Mouse (Mus musculus): Measurements from ENCODE around the gene Cep170.
"Not testable (repeated sequence)": the region's sequence is repeated elsewhere in the genome, so short reads cannot be mapped to it uniquely, and the experiment has no call there.

Gene Cep170

DNA sequence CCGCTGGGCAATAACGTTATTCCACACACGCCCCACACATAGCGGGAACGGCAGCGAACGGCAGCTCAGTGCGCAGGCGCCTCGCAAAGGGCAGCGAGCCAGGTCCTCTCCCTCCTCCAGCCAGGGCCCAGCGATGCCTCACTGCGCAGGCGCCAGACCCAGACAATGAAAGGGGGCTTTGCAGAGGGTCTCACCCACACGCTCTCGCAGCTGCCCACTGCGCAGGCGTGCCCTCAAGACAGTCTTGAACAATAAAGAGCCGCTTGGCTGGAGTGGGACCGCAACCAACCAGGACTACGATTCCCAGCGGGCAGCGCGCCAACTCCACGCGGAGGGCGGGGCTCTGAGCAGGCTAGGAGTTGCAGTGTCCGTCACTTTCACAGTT, at the start of gene Cep170:
TSS of gene Cep170 (minus strand) at position 32 of the 385 bp plus-strand sequence.
- peak; percentile 90 to 94 for DNase-seq (ENCODE audit: low spot score in 2 of 2)

DNA sequence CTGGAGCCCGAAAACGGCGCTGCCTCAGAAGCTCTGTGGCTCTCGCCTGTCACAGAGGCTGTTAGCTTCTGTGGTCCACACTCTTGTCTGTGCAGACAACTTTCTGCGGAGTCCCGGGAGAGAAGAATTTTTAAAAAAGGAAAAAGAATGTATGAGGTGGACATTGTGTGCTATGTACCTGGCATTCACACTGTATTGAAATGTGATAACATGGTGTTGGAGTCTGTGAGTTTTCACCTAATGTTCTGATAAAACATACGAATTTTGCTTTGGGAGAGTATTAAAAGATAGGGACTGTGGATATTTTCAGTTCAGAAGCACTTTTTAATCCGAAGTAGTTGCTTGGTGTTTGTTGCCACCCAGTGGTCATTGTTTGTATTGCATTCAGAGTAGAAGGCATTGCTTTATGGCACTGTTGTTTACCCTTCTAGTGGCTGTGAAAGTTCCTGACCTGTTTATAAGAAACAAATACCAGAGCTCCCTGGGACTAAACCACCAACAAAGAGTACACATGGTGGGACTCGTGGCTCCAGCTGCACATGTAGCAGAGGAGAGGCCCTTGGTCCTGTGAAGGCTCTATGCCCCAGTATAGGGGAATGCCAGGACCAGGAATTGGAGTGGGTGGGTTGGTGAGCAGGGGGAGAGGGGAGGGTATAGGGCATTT, 48.2 kb upstream of the Cep170 start:
- DNase-seq (ENCODE audit: low spot score in 2 of 2) = peak in 1 of 2 experiments; percentile 38

DNA sequence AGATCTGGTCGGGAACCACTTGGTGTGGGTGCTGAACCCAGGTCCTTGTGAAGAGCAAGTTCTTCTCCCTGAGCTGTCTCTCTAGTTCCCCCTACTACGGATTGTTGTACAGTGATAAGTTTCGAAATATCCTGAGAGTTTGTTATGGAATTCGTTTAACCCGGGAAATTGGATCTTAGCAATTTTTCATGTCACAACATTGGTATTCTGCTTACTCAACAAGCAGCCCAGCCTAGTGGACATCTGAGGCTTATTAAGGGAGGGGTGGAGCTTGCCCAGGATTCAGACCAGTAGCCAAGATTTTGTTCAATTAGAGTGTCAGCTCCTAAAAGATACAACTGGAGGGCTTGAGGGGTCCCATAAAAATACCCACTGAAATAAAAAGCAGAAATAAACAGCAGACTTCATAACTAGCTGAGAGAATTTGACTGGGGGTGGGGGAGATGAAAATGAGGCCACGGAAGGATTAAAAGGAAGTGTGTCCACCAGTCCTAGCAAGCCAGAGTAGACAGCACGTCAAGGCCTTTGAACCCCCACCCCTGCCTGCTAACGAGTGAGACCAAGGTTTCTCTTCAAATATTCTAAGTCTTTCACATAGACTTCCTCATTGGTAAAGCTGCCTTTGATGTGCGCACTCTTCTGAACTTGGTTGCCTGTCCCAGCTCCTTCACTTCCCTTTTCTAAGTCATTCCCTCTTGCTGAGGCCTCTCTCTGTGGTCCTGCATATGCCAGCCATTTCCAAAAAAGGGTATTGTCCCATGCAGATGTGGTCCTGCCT, 39.1 kb upstream of the Cep170 start:
- DNase-seq (ENCODE audit: low spot score in 2 of 2) = no peak

DNA sequence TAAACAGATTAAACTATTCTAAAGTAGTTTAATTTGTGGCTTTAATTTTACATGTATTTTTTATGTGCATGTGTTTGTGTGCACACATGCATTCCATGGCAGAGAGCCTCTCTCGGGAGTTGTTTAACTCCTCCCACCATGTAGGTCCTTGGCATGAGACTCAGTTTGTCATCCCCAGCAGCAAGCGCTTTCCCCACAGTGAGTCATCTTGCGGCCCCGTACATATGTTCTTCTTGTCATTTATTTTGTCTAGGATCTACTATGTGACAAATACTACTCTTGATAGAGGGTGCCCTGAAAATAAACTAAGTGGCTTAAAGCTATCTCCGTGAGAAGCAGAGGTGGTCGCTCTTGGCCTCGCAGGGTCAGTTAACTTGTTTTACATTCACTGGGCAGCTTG, 37.5 kb upstream of the Cep170 start:
- DNase-seq (ENCODE audit: low spot score in 2 of 2) = no peak

DNA sequence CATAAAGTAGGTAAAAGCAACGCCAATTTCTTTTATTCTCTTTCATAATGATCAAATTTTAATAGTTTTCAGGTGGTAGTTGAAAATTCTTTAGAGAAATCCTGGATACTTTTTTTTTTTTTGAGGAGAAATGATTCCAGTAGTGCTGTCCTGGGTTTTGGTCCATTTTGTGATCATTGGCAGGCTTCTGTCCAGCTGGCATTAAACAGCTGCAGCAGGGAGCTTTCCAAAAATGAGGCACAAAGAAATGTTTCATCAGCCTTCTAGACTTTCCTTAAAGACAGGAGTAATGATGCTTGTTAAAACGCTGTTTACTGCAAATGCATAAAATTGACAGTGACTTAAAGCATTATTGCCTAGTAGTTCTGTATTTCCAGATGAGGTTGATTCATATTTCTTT, 35.5 kb upstream of the Cep170 start:
- DNase-seq (ENCODE audit: low spot score in 2 of 2) = no peak

DNA sequence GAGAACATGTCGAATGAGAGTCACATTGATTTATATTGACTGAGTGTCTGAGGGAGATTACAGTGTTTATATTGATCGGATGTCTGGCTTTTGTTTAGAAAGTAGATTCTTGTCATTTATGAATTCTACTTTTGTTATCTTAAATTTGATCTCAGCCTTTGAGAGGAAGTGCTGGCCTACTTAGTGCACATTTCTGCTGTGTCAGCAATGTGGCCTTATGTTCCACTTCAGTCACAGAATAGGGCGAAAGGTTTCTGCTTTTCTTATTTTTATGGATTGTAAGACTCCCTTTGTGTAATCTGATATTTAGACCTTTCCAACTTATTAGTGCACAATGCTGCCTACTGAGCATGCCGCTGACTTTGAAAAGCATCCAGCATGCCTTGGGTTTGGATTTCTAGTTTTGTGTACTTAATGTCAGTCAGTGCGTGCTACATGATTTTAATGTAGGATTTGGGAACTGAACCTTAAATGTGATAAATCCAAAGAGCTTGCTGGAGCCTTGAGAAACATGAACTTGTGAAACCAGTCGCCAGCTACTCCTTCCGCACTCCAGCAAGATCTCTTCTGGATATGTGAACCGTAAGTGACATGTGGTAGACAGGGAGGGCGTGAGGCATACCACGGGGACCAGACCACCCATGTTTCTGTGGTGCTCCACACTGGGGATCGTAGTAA, 34.9 kb upstream of the Cep170 start:
- DNase-seq (ENCODE audit: low spot score in 2 of 2) = no peak

DNA sequence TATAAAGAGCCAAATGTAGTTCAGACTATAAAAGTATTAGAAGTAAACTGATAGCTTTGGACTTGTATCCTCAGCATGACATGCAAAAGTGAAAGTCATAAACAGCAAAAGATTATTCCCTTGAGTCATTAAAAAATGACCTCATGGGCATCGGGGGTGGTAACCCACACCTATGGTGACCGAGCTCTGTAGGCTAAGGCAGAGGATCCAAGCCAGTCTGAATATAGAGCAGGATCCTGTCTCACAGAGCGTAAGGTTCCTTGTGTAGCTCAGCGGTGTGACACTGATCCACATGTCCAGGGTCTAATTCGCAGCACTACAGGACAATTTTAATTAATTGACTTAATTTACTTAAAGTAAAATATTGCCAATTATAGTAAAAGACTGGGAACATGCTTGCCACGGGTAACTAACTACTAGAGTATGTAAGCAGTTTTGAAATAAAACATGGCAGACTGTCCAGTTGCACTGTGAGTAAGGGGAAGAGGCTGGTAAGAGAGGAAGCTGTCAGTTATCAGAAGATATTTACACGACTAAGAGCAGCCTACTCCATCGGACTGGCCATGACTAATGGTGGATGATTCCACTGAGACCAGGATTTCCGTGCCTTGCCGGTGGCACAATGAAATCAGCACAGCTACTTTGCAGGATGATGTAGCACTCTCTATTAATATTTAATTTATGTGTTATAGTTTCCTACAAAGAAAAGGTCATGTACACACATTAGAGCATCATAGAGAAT, 33.4 kb upstream of the Cep170 start:
- no peak for DNase-seq (ENCODE audit: low spot score in 2 of 2)

DNA sequence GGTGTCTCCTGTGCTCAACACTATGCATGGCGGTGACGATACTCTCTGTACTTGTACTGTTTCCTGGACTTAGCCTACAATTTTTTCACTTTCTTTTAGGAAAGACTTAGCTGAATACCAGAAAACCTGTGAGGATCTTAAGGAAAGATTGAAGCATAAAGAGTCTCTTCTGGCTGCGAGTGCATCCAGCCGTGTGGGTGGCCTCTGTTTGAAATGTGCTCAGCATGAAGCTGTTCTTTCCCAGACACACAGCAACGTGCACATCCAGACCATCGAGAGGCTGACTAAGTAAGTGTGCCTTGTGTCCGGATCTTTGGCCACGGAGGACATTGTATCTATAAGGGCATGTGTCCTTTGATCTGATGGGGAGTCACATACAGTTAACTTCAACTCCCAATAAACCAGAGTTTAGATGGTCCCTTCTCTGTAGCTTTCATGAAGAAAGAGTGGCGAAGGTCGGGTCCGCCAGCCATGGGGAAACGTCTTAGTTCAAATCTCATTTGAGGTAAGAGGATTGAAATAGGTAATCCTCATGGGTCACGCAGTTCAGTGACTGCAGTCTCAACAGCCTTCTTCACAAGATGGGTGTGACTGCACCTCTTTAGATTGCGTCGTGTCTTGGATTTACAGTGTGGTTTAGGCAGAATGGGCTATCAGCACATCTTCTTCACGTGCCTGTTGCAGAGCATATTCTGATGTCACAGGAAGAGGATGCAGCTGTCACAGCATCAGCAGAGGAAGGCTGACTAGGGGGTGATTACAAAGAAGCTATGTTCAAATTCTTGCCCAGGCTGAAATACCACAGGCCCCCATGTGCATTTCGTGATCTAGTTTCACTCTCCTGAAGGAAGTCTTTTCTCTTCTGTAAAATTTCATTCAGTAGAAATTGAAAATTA, 31.5 kb upstream of the Cep170 start:
- peak in 1 of 2 experiments; percentile 40 for DNase-seq (ENCODE audit: low spot score in 2 of 2)

DNA sequence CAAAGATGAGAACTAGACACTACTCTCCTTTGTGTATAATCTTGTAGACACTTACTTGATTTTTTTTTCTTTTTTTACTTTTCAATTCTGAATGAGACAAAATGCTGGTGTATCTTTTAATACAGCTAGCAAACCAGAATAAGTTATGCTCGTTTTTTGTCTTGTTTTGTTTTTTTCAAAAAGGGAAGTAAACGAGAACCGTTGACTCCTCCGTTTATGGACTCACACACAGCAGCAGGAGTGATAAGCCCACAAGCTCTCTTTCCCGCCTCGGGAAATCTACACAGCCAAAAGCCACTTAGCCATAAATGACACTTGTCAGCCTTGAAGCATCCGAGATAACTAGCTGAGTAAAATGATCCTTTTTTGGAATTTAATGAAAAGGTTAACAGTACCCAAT, 22.7 kb upstream of the Cep170 start:
- DNase-seq (ENCODE audit: low spot score in 2 of 2) = not testable (repeated sequence)

DNA sequence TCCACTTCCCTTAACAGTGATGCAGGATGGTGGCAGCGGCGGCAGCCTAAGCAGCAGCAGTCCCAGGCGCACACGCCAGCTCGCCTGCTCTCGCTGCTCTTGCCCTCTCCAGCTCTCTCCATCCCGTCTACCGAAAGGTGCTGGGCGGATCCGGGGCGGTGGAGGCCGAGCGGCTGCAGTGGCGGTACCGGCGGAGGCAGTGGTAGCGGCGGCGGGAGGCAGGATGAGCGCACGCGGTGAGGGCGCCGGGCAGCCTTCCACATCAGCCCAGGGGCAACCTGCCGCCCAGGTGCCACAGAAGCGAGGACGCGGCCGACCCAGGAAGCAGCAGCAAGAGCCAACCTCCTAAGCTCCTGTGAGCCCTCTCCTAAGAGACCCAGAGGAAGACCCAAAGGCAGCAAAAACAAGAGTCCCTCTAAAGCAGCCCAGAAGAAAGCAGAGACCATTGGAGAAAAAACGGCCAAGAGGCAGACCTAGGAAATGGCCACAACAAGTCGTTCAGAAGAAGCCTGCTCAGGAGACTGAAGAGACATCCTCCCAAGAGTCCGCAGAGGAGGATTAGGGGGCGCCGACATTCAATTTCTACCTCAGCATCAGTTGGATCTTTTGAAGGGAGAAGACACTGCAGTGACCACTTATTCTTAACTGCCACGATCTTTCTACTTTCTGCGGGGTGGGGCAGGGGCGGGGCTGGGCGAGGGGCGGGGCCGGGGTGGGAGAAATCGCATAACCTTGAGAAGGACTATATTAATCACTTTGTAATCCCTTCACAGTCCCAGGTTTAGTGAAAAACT, 21.8 kb upstream of the Cep170 start:
- DNase-seq (ENCODE audit: low spot score in 2 of 2) = no peak

DNA sequence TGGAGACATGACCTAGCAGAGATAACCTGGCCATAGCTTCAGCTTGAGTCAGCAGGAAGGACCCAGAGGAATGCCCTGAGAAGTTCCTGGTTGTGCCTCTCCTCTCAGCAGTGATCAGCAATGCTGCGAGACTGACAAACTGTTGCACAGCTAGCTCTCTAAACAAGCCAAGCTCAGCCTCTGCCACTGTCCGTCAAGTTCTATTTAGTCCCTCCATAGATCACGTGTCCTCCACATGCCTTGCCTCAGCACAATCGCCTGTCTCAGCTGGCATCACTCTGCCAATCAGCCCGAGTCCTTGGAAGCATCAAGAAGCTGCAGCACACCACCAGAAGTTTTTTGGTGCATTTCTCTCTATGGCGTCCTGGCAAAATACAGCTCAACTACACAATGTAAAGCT, 21.0 kb upstream of the Cep170 start:
- no peak for DNase-seq (ENCODE audit: low spot score in 2 of 2)

DNA sequence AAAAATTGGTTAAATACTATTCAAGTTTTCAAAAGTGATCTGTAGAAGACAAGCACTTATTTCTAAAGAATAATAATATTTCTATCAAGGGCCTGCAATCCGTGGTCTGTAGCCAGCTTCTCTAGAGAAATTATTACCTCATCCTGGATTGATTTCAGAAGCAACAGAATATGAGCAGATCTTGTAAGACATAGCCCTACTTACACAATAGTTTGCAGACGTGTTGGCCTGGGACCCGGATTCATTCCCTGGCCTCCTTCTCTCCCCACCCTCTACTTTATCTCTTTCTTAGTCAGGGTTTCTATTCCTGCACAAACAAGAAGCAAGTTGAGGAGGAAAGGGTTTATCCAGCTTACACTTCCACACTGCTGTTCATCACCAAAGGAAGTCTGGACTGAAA, 20.1 kb upstream of the Cep170 start:
- DNase-seq (ENCODE audit: low spot score in 2 of 2) = no peak

DNA sequence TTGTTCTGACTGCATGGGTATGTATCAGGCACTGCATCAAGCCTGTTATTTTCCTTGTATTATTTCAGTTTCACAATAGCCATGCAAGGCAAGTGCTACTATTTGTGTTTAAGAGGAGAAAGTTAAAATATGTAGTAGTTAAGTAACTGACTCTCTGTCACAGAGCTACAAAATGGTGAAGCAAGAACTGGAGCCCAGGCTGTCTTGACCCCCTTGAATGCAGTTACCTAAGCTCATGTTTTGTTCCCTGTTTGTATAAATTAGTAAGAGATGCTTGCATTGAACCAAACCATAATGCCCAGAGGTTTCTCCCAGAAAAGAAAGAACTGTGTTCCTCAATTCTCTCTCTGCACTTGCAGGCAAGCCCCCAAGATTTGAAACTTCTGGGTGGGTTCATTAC, 19.4 kb upstream of the Cep170 start:
- no peak for DNase-seq (ENCODE audit: low spot score in 2 of 2)

DNA sequence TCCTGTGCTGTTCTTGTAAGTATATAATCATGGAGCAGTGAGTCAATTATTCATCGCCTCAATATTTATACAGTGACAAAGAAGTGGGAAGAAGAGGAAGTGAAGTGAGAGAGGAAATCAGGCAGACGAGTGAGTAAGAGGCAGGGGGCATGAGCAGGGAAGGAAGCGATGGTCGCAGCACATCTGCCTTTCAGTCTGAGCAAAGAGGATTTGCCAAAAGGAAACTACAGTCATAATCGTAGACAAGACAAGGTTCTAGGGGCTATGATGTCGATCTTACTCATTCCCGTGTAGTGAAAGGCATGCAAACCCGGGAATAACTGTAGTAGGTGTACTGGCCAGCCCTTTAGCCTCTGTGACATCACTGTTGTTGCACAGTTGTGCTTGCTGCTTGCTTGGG, 18.7 kb upstream of the Cep170 start:
- no peak for DNase-seq (ENCODE audit: low spot score in 2 of 2)

DNA sequence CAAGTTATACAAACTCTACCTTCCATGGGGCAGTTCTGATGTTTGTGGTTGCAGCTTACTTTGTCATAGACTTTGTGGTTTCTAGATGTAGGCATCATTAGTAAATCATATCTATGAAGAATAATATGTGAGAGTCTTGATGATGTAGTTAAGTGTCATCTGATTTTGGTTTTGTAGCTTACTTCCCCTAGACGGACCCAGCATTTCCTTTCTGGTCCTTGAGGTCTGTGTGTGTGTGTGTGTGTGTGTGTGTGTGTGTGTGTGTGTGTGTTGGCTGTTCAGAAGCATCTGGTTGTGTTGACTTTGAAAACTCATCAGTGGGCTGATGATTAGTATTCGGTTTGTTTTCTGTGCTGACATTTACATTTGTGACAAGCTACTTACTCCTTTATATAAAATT, 18.2 kb upstream of the Cep170 start:
- DNase-seq (ENCODE audit: low spot score in 2 of 2) = no peak

DNA sequence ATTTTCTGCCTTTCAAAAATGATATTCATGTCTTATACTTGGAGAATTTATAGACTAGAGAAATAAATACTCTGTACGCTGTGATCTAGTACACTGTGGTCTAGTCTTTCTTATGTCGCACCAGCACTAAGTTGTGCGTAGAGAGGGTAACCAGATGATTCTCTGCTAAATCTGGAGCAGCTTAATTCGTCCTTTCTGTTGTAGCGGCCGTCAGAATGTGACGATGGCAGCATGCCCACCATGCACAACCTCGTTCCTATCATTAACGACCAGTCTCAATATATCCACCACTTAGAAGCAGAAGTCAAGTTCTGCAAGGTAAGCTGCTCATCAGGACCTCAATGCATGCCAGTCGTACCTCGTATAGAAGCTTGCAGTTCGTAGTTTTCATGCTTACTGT, 14.8 kb upstream of the Cep170 start:
- DNase-seq (ENCODE audit: low spot score in 2 of 2) = no peak

DNA sequence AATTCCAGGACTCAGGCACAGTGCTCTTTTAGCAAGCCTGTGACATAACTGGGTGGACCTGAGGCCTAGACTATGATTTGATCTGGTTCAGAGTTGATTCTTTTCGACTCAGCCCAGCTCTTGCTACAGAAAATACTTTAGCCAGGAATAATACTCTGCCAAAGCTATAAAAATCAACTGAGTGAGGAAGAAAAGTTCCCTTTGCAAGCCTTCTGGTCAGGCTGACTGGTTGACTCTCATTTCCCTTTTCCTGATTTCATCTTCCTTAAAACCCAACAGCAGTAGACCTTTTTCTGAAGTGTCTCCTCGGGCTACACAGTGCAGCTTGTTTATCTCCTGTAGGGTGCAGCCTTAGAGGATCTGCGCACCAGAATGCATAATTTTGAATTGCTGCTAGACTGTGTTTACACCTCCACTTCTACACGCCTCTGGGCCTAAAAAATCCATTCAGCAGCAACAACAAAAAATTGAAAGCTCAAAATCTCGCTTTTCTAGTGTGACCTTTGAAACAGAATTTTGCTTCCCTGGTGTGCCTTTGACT, 14.1 kb upstream of the Cep170 start:
- DNase-seq (ENCODE audit: low spot score in 2 of 2) = no peak

DNA sequence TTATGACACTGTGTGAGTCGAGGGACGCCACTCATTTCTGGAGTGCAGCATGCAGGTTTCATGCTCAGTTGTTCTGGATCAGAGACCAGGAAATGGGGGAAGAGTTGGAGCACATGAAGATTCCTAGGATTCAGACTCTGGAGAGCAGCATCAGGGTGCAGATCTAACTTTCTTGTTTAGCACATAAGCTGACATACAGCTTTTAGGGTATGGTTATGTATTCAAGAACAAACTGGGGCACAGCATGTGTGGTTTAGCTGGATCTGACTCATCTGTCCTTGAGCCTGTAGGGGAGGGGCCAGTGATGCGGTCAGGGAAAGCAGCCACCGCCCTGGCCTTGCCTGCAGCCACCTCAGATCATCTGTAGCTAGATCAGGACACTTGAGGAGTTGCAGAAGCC, 13.5 kb upstream of the Cep170 start:
- DNase-seq (ENCODE audit: low spot score in 2 of 2) = no peak

DNA sequence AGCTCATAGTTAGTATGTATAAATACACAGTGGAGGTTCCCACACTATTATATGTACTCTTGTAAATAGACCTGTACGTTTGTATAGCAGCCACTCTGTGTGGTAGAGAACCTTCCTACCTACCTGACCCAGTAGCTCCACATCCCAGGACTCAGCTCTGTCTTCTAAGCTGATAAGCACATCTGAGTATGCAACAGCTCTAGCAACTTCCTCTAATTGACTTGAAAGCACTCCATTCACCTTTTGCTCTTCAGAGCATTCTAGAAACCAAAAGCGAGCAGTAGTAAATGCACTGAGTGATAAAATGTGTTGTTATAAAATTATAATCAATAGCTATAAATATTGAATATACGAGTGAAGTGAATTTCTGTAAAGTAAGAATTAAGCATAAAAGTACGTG, 13.1 kb upstream of the Cep170 start:
- DNase-seq (ENCODE audit: low spot score in 2 of 2) = no peak

DNA sequence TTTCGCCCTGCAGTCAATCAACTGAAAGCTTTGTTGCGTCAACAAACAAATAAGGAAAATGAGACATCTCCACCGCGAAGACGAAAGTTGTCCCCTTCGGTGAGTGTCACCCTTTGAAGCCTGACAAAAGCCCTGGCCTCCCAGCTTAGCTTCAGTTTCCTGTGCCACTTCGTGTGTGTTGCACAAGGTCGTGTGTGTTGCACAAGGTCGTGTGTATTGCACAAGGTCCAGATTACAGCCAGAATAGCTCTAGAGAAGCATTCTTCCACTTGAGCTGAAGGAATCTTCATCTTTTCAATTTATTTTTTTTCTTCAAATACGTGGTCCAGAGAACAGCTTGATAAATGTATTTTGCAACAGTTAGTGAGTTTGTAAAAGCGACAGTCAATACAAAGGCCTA, 12.3 kb upstream of the Cep170 start:
- DNase-seq (ENCODE audit: low spot score in 2 of 2) = no peak
